Mouse (Mus musculus) myocyte (in vitro differentiated cells): Measurements from ENCODE around the gene Sox6.

Source experiments
- CEBPB ChIP-seq: IDR thresholded peaks from 2 replicates; pipeline ENCODE4 v1.6.1; 2011; ENCODE audit warnings: mild to moderate bottlenecking, moderate library complexity; ENCODE audit not compliant: poor library complexity, insufficient read depth, severe bottlenecking
- E2F4 ChIP-seq: IDR thresholded peaks from one replicate; pipeline ENCODE4 v1.6.1; 2011; ENCODE audit warnings: mild to moderate bottlenecking, control low read depth, moderate library complexity; ENCODE audit not compliant: insufficient read depth
- MAX ChIP-seq: IDR thresholded peaks from one replicate; pipeline ENCODE4 v1.6.1; 2011; ENCODE audit warnings: low read depth, mild to moderate bottlenecking, control low read depth
- MYOD1 ChIP-seq, 3 experiments: IDR thresholded peaks; one replicate each; pipeline ENCODE4 v1.6.1; 2011; ENCODE audit warnings: control low read depth in 2 of 3, low read depth in 2 of 3, mild to moderate bottlenecking in 2 of 3, moderate library complexity in 1 of 3; ENCODE audit not compliant: insufficient read length in 2 of 3, control insufficient read depth in 1 of 3
- MYOG ChIP-seq, 3 experiments: IDR thresholded peaks; one replicate each; pipeline ENCODE4 v1.6.1; 2011; ENCODE audit warnings: control low read depth in 2 of 3, low read depth in 2 of 3, mild to moderate bottlenecking in 2 of 3; ENCODE audit not compliant: insufficient read length in 2 of 3, control insufficient read depth in 1 of 3, insufficient read depth in 1 of 3
- POLR2A ChIP-seq: IDR thresholded peaks from one replicate; pipeline ENCODE4 v1.6.1; 2011; ENCODE audit warnings: low read depth, mild to moderate bottlenecking, control low read depth, moderate library complexity; ENCODE audit not compliant: insufficient read length
- POLR2AphosphoS2 ChIP-seq: IDR thresholded peaks from one replicate; pipeline ENCODE4 v1.6.1; 2011; ENCODE audit warnings: low read depth, control low read depth; ENCODE audit not compliant: insufficient read length
- REST ChIP-seq: IDR thresholded peaks from one replicate; pipeline ENCODE4 v1.6.1; 2011; ENCODE audit warnings: mild to moderate bottlenecking, control low read depth, moderate library complexity; ENCODE audit not compliant: insufficient read depth, insufficient read length
- SRF ChIP-seq: IDR thresholded peaks from one replicate; pipeline ENCODE4 v1.6.1; 2011; ENCODE audit warnings: low read depth; ENCODE audit not compliant: control insufficient read depth, insufficient read length
- TCF12 ChIP-seq: IDR thresholded peaks from one replicate; pipeline ENCODE4 v1.6.1; 2011; ENCODE audit warnings: mild to moderate bottlenecking, control low read depth; ENCODE audit not compliant: poor library complexity, insufficient read depth, severe bottlenecking
- TCF3 ChIP-seq: IDR thresholded peaks from one replicate; pipeline ENCODE4 v1.6.1; 2011; ENCODE audit warnings: low read depth, control low read depth; ENCODE audit not compliant: insufficient read length
- USF1 ChIP-seq: IDR thresholded peaks from one replicate; pipeline ENCODE4 v1.6.1; 2011; ENCODE audit warnings: low read depth, mild to moderate bottlenecking, control low read depth, moderate library complexity

DNA sequence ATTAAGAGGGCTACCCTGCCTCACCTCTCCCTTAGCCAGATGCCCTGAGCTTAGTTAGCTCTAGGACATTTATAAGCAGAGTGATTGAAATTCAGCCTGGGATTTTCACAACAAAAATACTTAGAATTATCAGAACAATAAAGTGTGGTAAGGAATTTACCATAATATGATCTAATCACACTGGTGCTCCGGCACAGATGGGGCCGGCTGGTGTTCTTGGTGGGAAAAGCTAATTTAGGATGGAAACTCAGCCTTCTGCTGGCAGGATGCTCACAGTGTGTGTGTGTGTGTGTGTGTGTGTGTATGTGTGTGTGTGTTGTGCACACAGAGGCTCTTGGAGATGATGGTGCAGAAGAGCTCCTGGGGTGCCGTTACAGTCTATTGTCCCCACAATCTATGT, 501.0 kb downstream of the Sox6 start:
- TF ChIP-seq POLR2A, result no peak
- no peak for TF ChIP-seq MAX
- TF ChIP-seq MYOG (IDR thresholded peaks at IDR 0.05; ENCODE audit: control insufficient read depth in 1 of 3, insufficient read depth in 1 of 3, insufficient read length in 2 of 3, low read depth in 2 of 3), result no peak
- TF ChIP-seq MYOD1 (IDR thresholded peaks at IDR 0.05; ENCODE audit: control insufficient read depth in 1 of 3, insufficient read length in 2 of 3, low read depth in 2 of 3), result no peak
- TF ChIP-seq TCF12, result no peak
- TF ChIP-seq TCF3, result no peak
- TF ChIP-seq E2F4, result no peak
- no peak for TF ChIP-seq POLR2AphosphoS2
- no peak for TF ChIP-seq CEBPB
- TF ChIP-seq REST, result no peak
- TF ChIP-seq USF1, result no peak
- no peak for TF ChIP-seq SRF
